Mouse (Mus musculus) Patski (cell line): ENCODE measurements around the gene Farp1. TPM values are rescaled to one million over a fixed set of nuclear protein-coding genes. Genes with fewer than 3 reads are reported as not detected.
"Not testable (repeated sequence)": the region's sequence is repeated elsewhere in the genome, so short reads cannot be mapped to it uniquely, and the experiment has no call there.

Source experiments
- ATAC-seq: fragments of 100-300 bp; one replicate; pipeline ENCODE4 v1.8.0; 2021
- CTCF ChIA-PET: fragments of 350-600 bp; sonication (Branson Sonifier 250); formaldehyde crosslinking; loops from one replicate; lab custom pipeline; 2022; ENCODE audit warnings: inconsistent platforms; lab: Charles Lee
- POLR2A ChIA-PET: fragments of 350-600 bp; sonication (Branson Sonifier 250); formaldehyde crosslinking; loops from one replicate; lab custom pipeline; 2022; ENCODE audit warnings: antibody characterized with exemption, inconsistent platforms; lab: Charles Lee
- DNase-seq: peaks from one replicate; pipeline ENCODE4 v3.0.0-alpha.2; 2011; ENCODE audit warnings: low read depth, low spot score
- H3K27me3 ChIP-seq: fragments of 371-371 bp; one replicate; pipeline ENCODE4 v1.5.1; 2021
- CTCF ChIP-seq: fragments of 100-300 bp; IDR thresholded peaks from one replicate; pipeline ENCODE4 v1.5.1; 2021
- in situ Hi-C: fragments of 300-500 bp; cut with MboI; formaldehyde crosslinking; loops from 3 replicates; pipeline ENCODE4 v1.11.1; 2018; ENCODE audit warnings: low pct_unique_long_range_greater_than_20kb, mixed read lengths
- polyA plus RNA-seq: library from polyadenylated mRNA; unstranded; gene quantifications from one replicate; pipeline ENCODE4 v1.2.3, GENCODE M21; 2021

Gene Farp1
- polyA plus RNA-seq, 1 experiment from 2014 or later, result 96.8 TPM

- in situ Hi-C loops, result no loop called here
Observed at GRCm38 (mm10) chr14:121175861-121176260, 140.9 kb downstream of the Farp1 start.

DNA sequence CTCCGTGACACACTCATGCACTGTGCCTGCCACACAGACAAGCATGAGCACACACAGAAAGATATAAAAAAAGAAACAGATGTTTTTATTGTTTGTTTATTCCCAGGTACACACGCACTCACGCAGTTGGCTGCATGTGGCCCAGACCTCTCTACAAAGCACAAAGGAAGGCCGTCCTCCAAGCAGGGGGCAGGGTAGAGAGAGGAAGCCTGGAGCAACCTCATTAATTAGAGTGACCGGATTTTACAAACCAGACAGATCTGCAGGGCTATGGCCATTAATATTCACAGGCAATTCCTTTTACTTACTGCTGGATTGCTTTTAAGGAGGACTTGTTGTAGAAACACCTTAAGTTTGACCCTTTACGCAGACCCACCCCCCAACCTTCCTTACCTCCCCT is 142.9 kb downstream of the Farp1 start:
- in situ Hi-C loops, result no loop called here
- POLR2A ChIA-PET, result no interaction called here
- no peaks in the 10 kb centered on the region for H3K27me3 ChIP-seq
- TF ChIP-seq CTCF, result no peak
- ATAC-seq (no peak), DNase-seq (no peak)
- CTCF ChIA-PET, result no interaction called here

More at GRCm38 (mm10) chr14:121175861-121176260, 140.9 kb downstream of the Farp1 start:
- no peak for TF ChIP-seq CTCF
- CTCF ChIA-PET, result interaction anchor here (1.0 kb wide), 1 partner anchor 12 kb away, joined by 3 read pairs; no protein-coding TSS in a partner anchor
- POLR2A ChIA-PET, result no interaction called here
- DNase-seq (no peak), ATAC-seq (no peak)
- no peaks in the 10 kb centered on the region for H3K27me3 ChIP-seq

GRCm38 (mm10) chr14:121180611-121181010 is 145.6 kb downstream of the Farp1 start:
- no peak for TF ChIP-seq CTCF
- CTCF ChIA-PET, result interaction anchor here (1.1 to 1.5 kb wide), 2 partner anchors 9 to 145 kb away, joined by 3 to 4 read pairs; partner anchors contain the start of gene Farp1
- no peak for ATAC-seq
- in situ Hi-C loops, result no loop called here
- POLR2A ChIA-PET, result no interaction called here
- no peaks in the 10 kb centered on the region for H3K27me3 ChIP-seq
- DNase-seq, result no peak

DNA sequence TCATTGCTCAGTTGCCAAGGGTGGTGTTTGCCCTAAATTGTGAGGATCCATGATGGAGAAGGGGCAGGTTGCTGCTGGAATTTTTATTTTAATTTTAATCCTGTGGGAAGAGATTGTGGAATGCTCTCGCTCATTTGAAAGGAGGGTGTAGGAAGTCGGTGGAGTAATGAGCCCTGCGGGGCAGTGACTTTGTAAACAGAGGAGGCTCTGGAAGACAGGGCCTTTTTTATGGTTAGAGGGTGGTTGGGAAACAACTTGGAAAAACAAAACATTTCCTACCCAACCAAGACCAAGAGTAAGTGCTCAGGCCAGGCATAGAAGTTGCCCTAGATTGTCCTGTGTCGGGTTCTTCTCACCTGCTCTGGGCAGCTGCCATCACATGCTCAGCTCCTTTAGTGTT is 146.8 kb downstream of the Farp1 start:
- POLR2A ChIA-PET, result interaction anchor here (1.2 to 1.4 kb wide), 2 partner anchors 10 to 17 kb away, joined by 3 to 6 read pairs; no protein-coding TSS in a partner anchor
- H3K27me3 ChIP-seq, result no peaks in the 10 kb centered on the region
- in situ Hi-C loops, result no loop called here
- ATAC-seq, result peak; percentile 86
- TF ChIP-seq CTCF, result no peak
- peak; percentile 68 for DNase-seq
- CTCF ChIA-PET, result interaction anchor here (1.1 to 1.5 kb wide), 3 partner anchors 28 to 147 kb away, joined by 3 read pairs; partner anchors contain the start of gene Farp1

GRCm38 (mm10) chr14:121182967-121183366 is 148.0 kb downstream of the Farp1 start:
- no peak for TF ChIP-seq CTCF
- CTCF ChIA-PET, result no interaction called here
- H3K27me3 ChIP-seq, result no peaks in the 10 kb centered on the region
- ATAC-seq (no peak), DNase-seq (no peak)
- in situ Hi-C loops, result no loop called here
- POLR2A ChIA-PET, result interaction anchor here (0.6 to 1.4 kb wide), 2 partner anchors 9 to 77 kb away, joined by 4 to 6 read pairs; no protein-coding TSS in a partner anchor

- CTCF ChIA-PET, result no interaction called here
- POLR2A ChIA-PET, result no interaction called here
Observed at GRCm38 (mm10) chr14:121183414-121184130, 148.6 kb downstream of the Farp1 start.

GRCm38 (mm10) chr14:121184351-121184750 is 149.4 kb downstream of the Farp1 start:
- in situ Hi-C loops, result no loop called here
- TF ChIP-seq CTCF, result no peak
- no peaks in the 10 kb centered on the region for H3K27me3 ChIP-seq
- ChIA-PET CTCF (no interaction called here), POLR2A (no interaction called here)
- DNase-seq, result no peak
- ATAC-seq, result no peak

More at GRCm38 (mm10) chr14:121183414-121184130, 148.6 kb downstream of the Farp1 start:
- peak; percentile 34 for DNase-seq
- TF ChIP-seq CTCF, result no peak
- ATAC-seq, result peak; percentile 51
- in situ Hi-C loops, result no loop called here
- H3K27me3 ChIP-seq, result no peaks in the 10 kb centered on the region

- POLR2A ChIA-PET, result no interaction called here
- in situ Hi-C loops, result no loop called here
- no peak for DNase-seq
- no peak for ATAC-seq
- no peak for TF ChIP-seq CTCF
- no peaks in the 10 kb centered on the region for H3K27me3 ChIP-seq
- CTCF ChIA-PET, result no interaction called here
Observed at GRCm38 (mm10) chr14:121186402-121186894, 151.4 kb downstream of the Farp1 start.

GRCm38 (mm10) chr14:121189840-121190239 is 154.8 kb downstream of the Farp1 start:
- DNase-seq, ATAC-seq, POLR2A ChIA-PET, CTCF ChIA-PET, H3K27me3 ChIP-seq: not testable (repeated sequence)
- in situ Hi-C loops, result loop anchor here (10.0 kb wide), 1 partner anchor 155 kb away; the partner anchor contains the start of gene Farp1
- TF ChIP-seq CTCF, result peak; percentile 46

DNA sequence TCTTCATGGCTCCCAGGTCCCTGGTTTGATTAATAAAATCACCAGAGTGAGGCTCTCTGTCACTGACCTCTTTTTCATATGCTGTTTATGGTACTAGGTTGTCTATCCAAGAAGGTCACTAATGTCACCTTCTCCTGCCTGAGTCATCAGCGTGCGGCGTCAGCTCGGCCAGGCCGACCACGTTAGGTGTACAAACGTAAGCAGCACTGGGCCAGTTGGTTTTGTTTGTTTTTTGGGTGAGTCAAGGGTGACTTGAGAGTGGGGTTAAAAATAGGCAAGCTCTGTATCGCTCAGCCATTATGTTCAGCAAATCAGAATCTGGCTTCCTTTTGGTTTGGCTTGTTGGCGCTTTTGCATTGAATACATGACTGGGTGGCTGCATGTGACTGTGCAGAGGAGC is 155.4 kb downstream of the Farp1 start:
- no peak for TF ChIP-seq CTCF
- in situ Hi-C loops, result loop anchor here (10.0 kb wide), 1 partner anchor 156 kb away; the partner anchor contains the start of gene Farp1
- H3K27me3 ChIP-seq, result no peaks in the 10 kb centered on the region
- POLR2A ChIA-PET, result no interaction called here
- CTCF ChIA-PET, result no interaction called here
- no peak for DNase-seq
- ATAC-seq, result no peak

DNA sequence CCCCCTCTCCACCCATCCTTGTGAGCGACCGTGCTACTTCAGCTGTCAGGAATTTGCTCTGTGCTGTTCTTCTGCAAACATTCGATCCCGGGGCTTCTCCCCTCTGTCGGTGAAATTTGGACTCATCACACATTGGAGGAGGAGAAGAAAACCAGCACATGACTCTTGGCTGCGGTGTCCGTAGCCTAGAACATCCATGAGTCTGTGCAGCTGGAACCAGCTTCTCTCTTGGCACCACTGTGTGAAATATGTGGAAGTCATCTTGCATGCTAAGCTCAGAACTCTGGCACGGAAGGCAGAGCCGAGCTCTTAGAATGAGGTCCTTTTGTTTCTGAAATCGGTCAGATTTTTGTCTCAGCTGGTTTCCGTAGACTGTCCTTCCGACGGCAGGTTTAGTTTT is 156.7 kb downstream of the Farp1 start:
- DNase-seq, result no peak
- ChIA-PET CTCF (no interaction called here), POLR2A (interaction anchor here (0.8 to 1.3 kb wide), 2 partner anchors 9 to 359 kb away, joined by 5 to 6 read pairs; no protein-coding TSS in a partner anchor)
- in situ Hi-C loops, result loop anchor here (10.0 kb wide), 1 partner anchor 157 kb away; the partner anchor contains the start of gene Farp1
- no peak for TF ChIP-seq CTCF
- H3K27me3 ChIP-seq, result no peaks in the 10 kb centered on the region
- ATAC-seq, result no peak
